Mouse (Mus musculus) CH12.LX (cell line): ENCODE results near the gene Rgs7. TPM values are rescaled to one million over a fixed set of nuclear protein-coding genes. Genes with fewer than 3 reads are reported as not detected.

ENCODE experiments used
- DNase-seq: peaks from one replicate; pipeline ENCODE4 v3.0.0-alpha.2; 2013; ENCODE audit errors: extremely low read depth
- H3K27ac ChIP-seq: 2 replicates; pipeline ENCODE4 v1.5.1; 2012; ENCODE audit warnings: low read depth, mild to moderate bottlenecking, control low read depth, moderate library complexity; ENCODE audit not compliant: insufficient read depth
- H3K27me3 ChIP-seq: replicated peaks from 2 replicates; pipeline ENCODE3; 2012; ENCODE audit warnings: inconsistent platforms
- H3K36me3 ChIP-seq, 2 experiments: replicated peaks in 1 of 2; 2 replicates each; pipeline versions ENCODE3 to v1.6.1; 2012; ENCODE audit warnings: inconsistent platforms in 1 of 2, low read length in 1 of 2, mild to moderate bottlenecking in 1 of 2, mixed read lengths in 1 of 2, moderate library complexity in 1 of 2; ENCODE audit not compliant: control insufficient read depth in 1 of 2, insufficient read depth in 1 of 2
- H3K4me1 ChIP-seq, 2 experiments: 2 replicates each; pipeline ENCODE4 v1.6.1; 2012; ENCODE audit warnings: inconsistent platforms in 1 of 2, moderate library complexity in 1 of 2; ENCODE audit not compliant: insufficient read depth in 2 of 2, control insufficient read depth in 1 of 2
- H3K4me2 ChIP-seq: 2 replicates; pipeline ENCODE4 v1.6.1; 2012; ENCODE audit warnings: low read depth, mild to moderate bottlenecking, control low read depth; ENCODE audit not compliant: poor library complexity, insufficient read depth, severe bottlenecking
- H3K4me3 ChIP-seq, 3 experiments: fragments of 150-350 bp in 1 of 3; sonication (generic) in 1 of 3; replicated peaks in 1 of 3; 2 replicates each; pipeline versions ENCODE3 to v1.5.1; 2011 to 2012; ENCODE audit warnings: low read depth in 2 of 3, low read length in 2 of 3, mild to moderate bottlenecking in 2 of 3, moderate library complexity in 2 of 3, control low read depth in 1 of 3, improper control_type of control experiment in 1 of 3, inconsistent platforms in 1 of 3, mixed read lengths in 1 of 3; ENCODE audit not compliant: poor library complexity in 1 of 3
- H3K79me2 ChIP-seq: replicated peaks from 2 replicates; pipeline ENCODE4 v1.6.1; 2012; ENCODE audit warnings: mild to moderate bottlenecking, moderate library complexity; ENCODE audit not compliant: control insufficient read depth, poor library complexity, insufficient read depth, severe bottlenecking; ENCODE audit errors: extremely low read depth
- H3K9ac ChIP-seq: 2 replicates; pipeline ENCODE4 v1.6.1; 2012; ENCODE audit warnings: low read depth, mild to moderate bottlenecking, control low read depth, moderate library complexity; ENCODE audit not compliant: insufficient read depth
- H3K9me3 ChIP-seq: replicated peaks from 2 replicates; pipeline ENCODE3; 2012; ENCODE audit warnings: low read length, inconsistent platforms, mixed read lengths
- BHLHE40 ChIP-seq: IDR thresholded peaks from 2 replicates; pipeline ENCODE4 v1.6.1; 2011; ENCODE audit warnings: mild to moderate bottlenecking, low read depth, low read length, improper control_type of control experiment
- CHD2 ChIP-seq: IDR thresholded peaks from 2 replicates; pipeline ENCODE4 v1.6.1; 2011; ENCODE audit warnings: low read length, improper control_type of control experiment
- CTCF ChIP-seq, 2 experiments: IDR thresholded peaks in 1 of 2; conservative IDR thresholded peaks in 1 of 2; 2 replicates each; pipeline ENCODE4 v1.5.1; 2011 to 2012; ENCODE audit warnings: low read depth in 2 of 2, low read length in 2 of 2, improper control_type of control experiment in 1 of 2, inconsistent platforms in 1 of 2, mild to moderate bottlenecking in 1 of 2, moderate library complexity in 1 of 2
- E2F4 ChIP-seq: IDR thresholded peaks from 2 replicates; pipeline ENCODE4 v1.6.1; 2011; ENCODE audit warnings: low read depth, low read length, improper control_type of control experiment; ENCODE audit not compliant: insufficient replicate concordance
- IRF4 ChIP-seq: IDR thresholded peaks from 2 replicates; pipeline ENCODE4 v1.6.1; 2014; ENCODE audit warnings: low read depth, mild to moderate bottlenecking, inconsistent platforms, low read length, improper control_type of control experiment
- MAZ ChIP-seq: IDR thresholded peaks from 2 replicates; pipeline ENCODE4 v1.6.1; 2012; ENCODE audit warnings: low read depth, mild to moderate bottlenecking, inconsistent platforms, low read length, improper control_type of control experiment, moderate library complexity
- MEF2A ChIP-seq: IDR thresholded peaks from 2 replicates; pipeline ENCODE4 v1.6.1; 2014; ENCODE audit warnings: low read depth, mild to moderate bottlenecking, inconsistent platforms, low read length, improper control_type of control experiment, borderline replicate concordance
- MXI1 ChIP-seq: IDR thresholded peaks from 2 replicates; pipeline ENCODE4 v1.6.1; 2011; ENCODE audit warnings: mild to moderate bottlenecking, low read depth, low read length, improper control_type of control experiment
- MYC ChIP-seq: IDR thresholded peaks from 2 replicates; pipeline ENCODE4 v1.6.1; 2011; ENCODE audit warnings: low read depth, mild to moderate bottlenecking, improper control_type of control experiment, low read length
- NELFE ChIP-seq: IDR thresholded peaks from 2 replicates; pipeline ENCODE4 v1.6.1; 2011; ENCODE audit warnings: low read depth, low read length, improper control_type of control experiment
- PAX5 ChIP-seq: IDR thresholded peaks from 2 replicates; pipeline ENCODE4 v1.6.1; 2012; ENCODE audit warnings: low read length, inconsistent platforms, mixed read lengths
- POLR2A ChIP-seq: IDR thresholded peaks from 2 replicates; pipeline ENCODE4 v1.6.1; 2011; ENCODE audit warnings: low read depth, mild to moderate bottlenecking, improper control_type of control experiment, low read length
- POLR2AphosphoS2 ChIP-seq: IDR thresholded peaks from 2 replicates; pipeline ENCODE4 v1.6.1; 2011; ENCODE audit warnings: low read depth, low read length, improper control_type of control experiment
- RAD21 ChIP-seq: IDR thresholded peaks from 2 replicates; pipeline ENCODE4 v1.6.1; 2011; ENCODE audit warnings: low read depth, mild to moderate bottlenecking, low read length, improper control_type of control experiment, moderate library complexity
- RCOR1 ChIP-seq: conservative IDR thresholded peaks from 2 replicates; pipeline ENCODE4 v1.6.1; 2012; ENCODE audit warnings: low read depth, mild to moderate bottlenecking, inconsistent platforms, low read length, improper control_type of control experiment
- SIN3A ChIP-seq: IDR thresholded peaks from 2 replicates; pipeline ENCODE4 v1.6.1; 2012; ENCODE audit warnings: low read length, improper control_type of control experiment, inconsistent platforms
- SMC3 ChIP-seq: IDR thresholded peaks from 2 replicates; pipeline ENCODE4 v1.6.1; 2011; ENCODE audit warnings: low read depth, low read length, improper control_type of control experiment
- USF1 ChIP-seq: IDR thresholded peaks from 2 replicates; pipeline ENCODE4 v1.6.1; 2014; ENCODE audit warnings: low read depth, mild to moderate bottlenecking, inconsistent platforms, low read length, improper control_type of control experiment
- ZC3H11A ChIP-seq: IDR thresholded peaks from 2 replicates; pipeline ENCODE4 v1.6.1; 2012; ENCODE audit warnings: low read depth, mild to moderate bottlenecking, inconsistent platforms, low read length, improper control_type of control experiment
- ZKSCAN1 ChIP-seq: IDR thresholded peaks from 2 replicates; pipeline ENCODE4 v1.6.1; 2012; ENCODE audit warnings: low read depth, inconsistent platforms, low read length, improper control_type of control experiment, borderline replicate concordance
- ZNF384 ChIP-seq: IDR thresholded peaks from 2 replicates; pipeline ENCODE4 v1.6.1; 2012; ENCODE audit warnings: low read depth, low read length, improper control_type of control experiment, inconsistent platforms
- dilution Hi-C: fragments of 300-500 bp; cut with MboI; formaldehyde crosslinking; loops from 2 replicates; pipeline ENCODE4 v1.14.3; 2020; ENCODE audit warnings: low sequenced_read_pairs; ENCODE audit not compliant: extremely low pct_unique_long_range_greater_than_20kb, extremely low pct_ligation_motif_present
- in situ Hi-C: fragments of 300-500 bp; cut with MboI; formaldehyde crosslinking; loops from 3 replicates; pipeline ENCODE4 v1.14.3; 2019; ENCODE audit warnings: low sequenced_read_pairs, low pct_ligation_motif_present, low pct_unique_long_range_greater_than_20kb, mixed read lengths
- polyA plus RNA-seq: library from polyadenylated mRNA; unstranded; fragments of >175 nt; gene quantifications from 2 replicates; pipeline ENCODE4 v1.2.1, GENCODE M21; 2012; ENCODE audit warnings: low read depth; ENCODE audit not compliant: insufficient read length
- total RNA-seq, 2 experiments: library from RNA; depleted of rRNA; stranded (reverse); fragments of 300-350 nt in 1 of 2; fragments of >200 nt in 1 of 2; gene quantifications; 2 replicates each; pipeline ENCODE4 v1.2.3; 2012 to 2014

Gene Rgs7
- total and polyA plus RNA-seq, 3 experiments: 0.04 to 0.30 (median 0.09) TPM

- Histone ChIP-seq H3K4me1 (no peaks in the 10 kb centered on the region), H3K36me3 (no peaks in the 10 kb centered on the region), H3K27ac (no peak overlapping the region), H3K4me2 (no peak overlapping the region), H3K27me3 (no peaks in the 10 kb centered on the region), H3K79me2 (no peaks in the 10 kb centered on the region), H3K9me3 (no peaks in the 10 kb centered on the region), H3K9ac (no peak overlapping the region), H3K4me3 (no peak overlapping the region)
- TF ChIP-seq BHLHE40 (no peak), RCOR1 (no peak), PAX5 (no peak), SMC3 (no peak), ZC3H11A (no peak), MAZ (no peak), E2F4 (no peak), ZNF384 (no peak), USF1 (no peak), CHD2 (no peak), MYC (no peak), SIN3A (no peak), POLR2A (no peak), IRF4 (no peak), NELFE (no peak), ZKSCAN1 (no peak), MXI1 (no peak), MEF2A (no peak)
- in situ Hi-C loops: no loop called here
- dilution Hi-C loops: no loop called here
- DNase-seq: no peak
Measured at GRCm38 (mm10) chr1:175300404-175300803, 191.9 kb downstream of the Rgs7 start.

- Histone ChIP-seq H3K4me2 (no peak overlapping the region), H3K4me3 (no peak overlapping the region), H3K27me3 (no peaks in the 10 kb centered on the region), H3K9me3 (no peaks in the 10 kb centered on the region), H3K9ac (no peak overlapping the region), H3K27ac (no peak overlapping the region), H3K36me3 (no peaks in the 10 kb centered on the region), H3K4me1 (no peaks in the 10 kb centered on the region), H3K79me2 (no peaks in the 10 kb centered on the region)
- DNase-seq: peak; percentile 8
- in situ Hi-C loops (no loop called here), dilution Hi-C loops (no loop called here)
- TF ChIP-seq CTCF (conservative IDR thresholded peaks at IDR 0.05 in 1 of 2, IDR thresholded peaks at IDR 0.05 in 1 of 2; ENCODE audit: low read depth in 2 of 2, low read length in 2 of 2) (peak in 1 of 2 experiments; percentile 59; a peak in 2 of 4 replicates), RAD21 (peak; percentile 60), SMC3 (peak; percentile 38), BHLHE40 (no peak), POLR2AphosphoS2 (no peak)
Measured at GRCm38 (mm10) chr1:175299603-175300397, 192.5 kb downstream of the Rgs7 start.
